In genomic region chr3:84536987-84537386, GRCm38 (mm10) we compare ENCODE assay signal across 17 mouse cellular contexts. TPM values are rescaled to one million over a fixed set of nuclear protein-coding genes. Genes with fewer than 3 reads are reported as not detected.
"Had no signal": no experiment of that assay in that cellular context is flagged by ENCODE, and none has a peak within 500 bp of the region (broad histone marks: within the 10 kb centered on the region; RNA-seq: fewer than 3 reads in every experiment).

No protein-coding gene starts in this region.

- ATAC-seq: midbrain, embryonic 16.5 days had no signal

- DNase-seq: kidney, adult 18-20 months; layer of hippocampus, adult 9-11 months; layer of hippocampus, postnatal 36 days; liver; liver, embryonic 13.5 days; liver, postnatal 0 days; lung, postnatal 14 days; thymus, postnatal 14 days had no signal

- H3K36me3 ChIP-seq: liver, embryonic 13.5 days; midbrain, embryonic 12.5 days had no signal

- H3K27me3 ChIP-seq: limb, embryonic 12.5 days; liver, embryonic 13.5 days; lung, embryonic 15.5 days; megakaryocyte, embryonic 14.5 days; midbrain, embryonic 12.5 days had no signal

- H3K4me3 ChIP-seq: limb, embryonic 12.5 days; liver, embryonic 13.5 days; lung, embryonic 15.5 days; megakaryocyte, embryonic 14.5 days; midbrain, embryonic 12.5 days had no signal

- H3K4me1 ChIP-seq: limb, embryonic 12.5 days had no signal

- H3K27ac ChIP-seq: limb, embryonic 12.5 days; liver, embryonic 13.5 days; lung, embryonic 15.5 days; macrophage; midbrain, embryonic 12.5 days; stomach, postnatal 0 days had no signal

RNA-seq across cellular contexts. Expression of gene Tigd4, which starts 56.4 kb away (rescaled TPM):
- total RNA-seq: layer of hippocampus, postnatal 36 days had no signal
- polyA plus RNA-seq: intestine, embryonic 14.5 days; liver, postnatal 0 days; macrophage; midbrain, embryonic 12.5 days; midbrain, embryonic 16.5 days; neural tube, embryonic 14.5 days had no signal
